Mouse (Mus musculus) cerebellum, adult 2 months (tissue): ENCODE data around the gene Hoxc5. TPM values are rescaled to one million over a fixed set of nuclear protein-coding genes. Genes with fewer than 3 reads are reported as not detected.

Experiments used
- DNase-seq, 2 experiments: peaks; one replicate each; pipeline ENCODE4 v3.0.0; 2021
- H3K27ac ChIP-seq: fragments of 200-500 bp; 2 replicates; pipeline ENCODE4 v1.5.1; 2012; ENCODE audit warnings: low read length, control low read depth, inconsistent platforms; ENCODE audit not compliant: insufficient read depth
- H3K27me3 ChIP-seq: fragments of 200-500 bp; 2 replicates; pipeline ENCODE4 v1.6.1; 2012; ENCODE audit warnings: inconsistent platforms, mild to moderate bottlenecking, low read length, moderate library complexity; ENCODE audit not compliant: control insufficient read depth, insufficient read depth
- H3K4me1 ChIP-seq: fragments of 200-500 bp; 2 replicates; pipeline ENCODE4 v1.6.1; 2011; ENCODE audit warnings: low read length; ENCODE audit not compliant: control insufficient read depth, insufficient read depth
- H3K4me3 ChIP-seq: fragments of 200-500 bp; replicated peaks from 2 replicates; pipeline ENCODE3; 2011; ENCODE audit warnings: mild to moderate bottlenecking, low read depth, low read length, control low read depth; ENCODE audit not compliant: insufficient read depth
- CTCF ChIP-seq: fragments of 200-500 bp; IDR thresholded peaks from 2 replicates; pipeline ENCODE4 v1.5.1; 2011; ENCODE audit warnings: low read depth, mild to moderate bottlenecking, control low read depth, low read length, moderate library complexity, borderline replicate concordance; ENCODE audit not compliant: insufficient read depth
- POLR2A ChIP-seq: fragments of 200-500 bp; IDR thresholded peaks from 2 replicates; pipeline ENCODE4 v1.6.1; 2011; ENCODE audit warnings: low read length, control low read depth, borderline replicate concordance; ENCODE audit not compliant: insufficient read depth
- WGBS: fragments of 180-500 bp; shearing (Covaris S2); methylation state at CpG from one replicate; pipeline ENCODE4 v1.1.7; 2018; 5-methylcytosine and 5-hydroxymethylcytosine counted together
- polyA plus RNA-seq: library from polyadenylated mRNA; depleted of rRNA; stranded (reverse); fragments of >200 nt; gene quantifications from 2 replicates; pipeline ENCODE4 v1.2.3, GENCODE M21; 2012

Hoxc5 gene
- polyA plus RNA-seq, 1 experiment = 2.2 TPM

DNA sequence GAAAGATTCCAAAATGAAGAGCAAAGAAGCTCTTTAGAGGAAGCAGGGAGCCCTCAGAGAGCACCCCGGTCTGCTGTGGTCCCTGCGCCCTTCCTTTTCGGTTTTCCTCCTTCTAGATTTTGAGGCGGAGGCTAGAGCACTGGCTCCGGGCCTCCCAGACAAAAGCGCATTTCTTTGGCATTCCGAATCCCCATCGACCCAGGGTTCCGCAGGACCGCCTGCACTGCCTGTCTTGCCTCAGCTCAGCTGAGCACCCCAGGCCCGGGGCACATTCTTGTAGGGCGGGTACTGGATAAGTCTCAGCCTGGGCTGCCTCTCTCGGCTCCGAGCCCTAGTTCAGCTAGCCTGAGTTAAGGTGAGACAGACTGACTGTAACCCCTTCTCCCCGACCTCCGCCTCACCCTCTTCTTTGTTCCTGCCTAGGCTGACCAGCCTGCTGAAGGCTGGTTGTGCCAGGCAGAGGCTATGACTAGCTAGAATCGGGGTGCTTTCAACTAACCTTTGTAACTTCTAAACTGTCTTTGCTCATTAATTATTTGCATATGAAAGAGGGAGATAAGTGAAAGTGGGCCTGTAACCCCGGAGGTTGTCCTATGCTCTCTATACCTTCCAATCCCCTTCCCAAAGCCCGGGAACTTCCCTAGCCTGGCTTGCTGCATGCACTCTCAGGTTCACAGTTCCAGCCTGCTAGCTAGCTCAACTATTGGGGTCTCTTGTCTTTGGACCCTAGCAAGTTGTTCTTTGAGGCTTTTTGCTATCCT lies 48.3 kb downstream of the Hoxc5 start:
- WGBS = 12% methylated on average over 19 of the region's 19 CpGs
- H3K27me3 ChIP-seq = peaks cover 12% of the 10 kb centered on the region; the same call in 1 of the 2 replicates
- no peaks in the 10 kb centered on the region for H3K4me1 ChIP-seq
- no peak overlapping the region for H3K4me3 ChIP-seq
- no peak for TF ChIP-seq POLR2A
- no peak for TF ChIP-seq CTCF
- DNase-seq = no peak
- no peak overlapping the region for H3K27ac ChIP-seq

DNA sequence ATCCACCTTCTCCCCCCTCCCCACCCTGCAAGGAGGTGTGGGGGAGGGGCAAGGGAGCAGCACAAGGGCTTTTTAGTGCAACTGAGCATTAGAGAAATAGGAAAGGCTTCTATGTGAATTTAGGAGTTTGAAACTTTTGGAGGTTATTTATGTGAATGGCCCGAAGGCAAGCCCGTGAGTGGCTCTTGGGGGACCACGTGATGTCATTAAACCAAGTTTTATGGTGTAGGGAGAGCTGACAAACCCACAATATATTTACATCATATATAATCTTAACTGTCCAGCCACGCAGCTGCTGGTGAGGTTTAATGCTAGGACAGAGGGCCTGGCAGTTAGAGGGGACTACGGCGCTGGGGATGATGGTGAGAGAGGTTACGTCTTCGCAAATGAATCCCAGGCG lies 51.4 kb downstream of the Hoxc5 start, which contains the start of gene Hoxc4:
Gene Hoxc4 (plus strand): TSS at position 299 of the 400 bp plus-strand sequence.
- Histone ChIP-seq H3K27me3 (peaks cover 4% of the 10 kb centered on the region; the same call in 1 of the 2 replicates), H3K27ac (no peak within 1 kb of the TSS), H3K4me3 (no peak within 1 kb of the TSS), H3K4me1 (no peaks in the 10 kb centered on the region)
- 23% methylated on average over 9 of the region's 9 CpGs for WGBS
- no peak for TF ChIP-seq CTCF
- TF ChIP-seq POLR2A = no peak
- no peak for DNase-seq

DNA sequence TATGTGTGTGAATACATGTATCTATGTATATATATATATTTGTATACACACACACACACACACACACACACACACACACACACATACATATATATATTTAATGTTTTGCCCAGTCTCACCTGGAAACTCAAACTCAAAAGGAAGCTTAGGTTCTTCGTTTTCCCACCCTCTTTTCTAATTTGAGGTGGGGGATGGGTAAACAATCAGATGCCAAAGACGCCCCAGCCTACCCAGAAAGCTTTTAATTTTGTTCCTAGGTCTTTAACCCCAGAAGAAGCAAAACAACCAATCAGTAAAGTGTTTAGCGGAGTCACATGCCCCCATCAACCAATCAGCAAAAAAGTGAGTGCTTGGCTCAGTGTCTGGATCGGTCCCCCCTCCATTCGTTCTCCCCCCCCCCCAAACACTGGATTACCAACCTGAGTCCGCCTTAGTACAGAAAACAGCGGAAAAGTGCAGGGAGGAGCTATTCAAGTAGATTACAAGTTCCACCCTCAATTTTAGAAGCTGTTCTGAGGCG lies 53.7 kb downstream of the Hoxc5 start:
- 4% methylated on average over 8 of the region's 8 CpGs for WGBS
- no peak for DNase-seq
- Histone ChIP-seq H3K27ac (no peak overlapping the region), H3K4me1 (no peaks in the 10 kb centered on the region), H3K27me3 (peaks cover 2% of the 10 kb centered on the region; the same call in 1 of the 2 replicates), H3K4me3 (no peak overlapping the region)
- TF ChIP-seq CTCF (no peak), POLR2A (no peak)

DNA sequence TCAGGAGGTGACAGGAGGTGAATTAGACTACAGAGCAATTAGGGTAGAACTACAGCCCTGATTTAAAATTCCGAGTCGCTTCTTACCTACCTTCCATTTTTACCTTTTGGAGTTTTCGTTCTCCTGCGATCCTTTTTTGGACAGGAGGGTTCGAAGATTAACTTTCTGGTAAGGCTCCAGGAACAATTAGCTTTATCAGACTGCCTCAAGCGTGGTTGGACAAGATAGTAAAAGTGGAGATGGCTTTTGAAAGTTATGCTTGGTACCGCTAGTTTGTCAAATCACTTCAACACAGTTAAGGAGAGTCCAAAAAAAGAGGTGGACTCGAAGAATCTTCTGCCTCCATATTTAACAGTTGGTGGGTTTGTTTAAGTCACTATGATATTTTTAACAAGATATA lies 54.3 kb downstream of the Hoxc5 start:
- Histone ChIP-seq H3K4me1 (no peaks in the 10 kb centered on the region), H3K4me3 (no peak overlapping the region), H3K27ac (no peak overlapping the region), H3K27me3 (peaks cover 5% of the 10 kb centered on the region; the same call in 1 of the 2 replicates)
- TF ChIP-seq POLR2A = no peak
- no peak for TF ChIP-seq CTCF
- no peak for DNase-seq
- 7% methylated on average over 8 of the region's 8 CpGs for WGBS

DNA sequence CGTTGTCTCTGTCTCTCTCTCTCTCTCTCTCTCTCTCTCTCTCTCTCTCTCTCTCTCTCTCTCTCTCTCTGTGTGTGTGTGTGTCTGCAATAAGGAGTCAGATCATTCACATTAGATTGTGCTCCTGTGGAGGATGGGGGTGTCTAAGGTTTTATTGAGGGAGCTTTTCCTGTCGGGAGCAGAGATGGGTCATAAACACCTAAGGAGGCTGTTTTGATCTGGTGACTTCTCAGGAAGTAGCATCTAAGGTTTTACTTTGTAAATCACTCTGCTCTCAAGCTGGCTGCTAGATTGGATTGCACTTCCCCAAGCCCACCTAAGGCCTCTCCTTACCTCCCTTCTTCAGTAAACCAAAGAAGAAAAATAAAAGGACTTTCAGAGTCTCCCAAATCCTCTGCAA lies 56.9 kb downstream of the Hoxc5 start:
- TF ChIP-seq POLR2A (no peak), CTCF (no peak)
- WGBS = 0% methylated on average over 2 of the region's 2 CpGs
- no peak overlapping the region for H3K27ac ChIP-seq
- H3K27me3 ChIP-seq = peaks cover 8% of the 10 kb centered on the region; the same call in 1 of the 2 replicates
- no peaks in the 10 kb centered on the region for H3K4me1 ChIP-seq
- no peak overlapping the region for H3K4me3 ChIP-seq
- no peak for DNase-seq

GRCm38 (mm10) chr15:103027266-103028235 lies 60.3 kb downstream of the Hoxc5 start:
- Histone ChIP-seq H3K27me3 (peaks cover 8% of the 10 kb centered on the region; the same call in 1 of the 2 replicates), H3K27ac (no peak overlapping the region)

DNA sequence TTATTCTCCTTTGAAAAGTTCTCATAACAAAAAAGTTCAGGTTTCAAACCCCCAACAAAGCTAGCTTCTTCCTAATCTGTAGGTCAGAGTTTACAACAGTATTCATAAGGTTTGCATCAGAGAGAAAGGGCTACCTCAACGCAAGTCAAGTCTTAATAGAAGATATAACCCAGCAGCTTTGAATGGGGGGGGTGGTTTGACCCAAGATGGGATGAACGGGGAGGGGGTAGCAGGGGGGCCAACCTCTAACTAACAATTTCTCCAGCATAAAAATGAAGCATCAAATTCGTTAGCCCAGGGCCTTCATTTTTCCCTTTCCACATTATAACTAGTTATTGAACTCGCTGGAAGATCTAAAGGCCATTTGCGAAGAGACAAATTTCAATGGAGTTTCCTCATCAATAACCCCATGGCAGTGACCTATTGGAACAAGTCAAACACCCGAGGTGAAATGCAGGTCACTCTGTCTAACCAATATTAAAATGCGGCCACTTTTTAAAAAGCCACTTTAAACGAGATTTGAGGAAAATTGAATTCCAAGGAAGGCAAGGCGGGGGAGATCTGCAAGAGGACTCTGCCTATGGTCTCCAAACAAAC lies 61.8 kb downstream of the Hoxc5 start:
- Histone ChIP-seq H3K4me3 (no peak overlapping the region), H3K27ac (no peak overlapping the region), H3K4me1 (no peaks in the 10 kb centered on the region), H3K27me3 (peaks cover 8% of the 10 kb centered on the region; the same call in 1 of the 2 replicates)
- no peak for DNase-seq
- 14% methylated on average over 9 of the region's 9 CpGs for WGBS
- TF ChIP-seq CTCF (no peak), POLR2A (no peak)

More at GRCm38 (mm10) chr15:103027266-103028235, 60.3 kb downstream of the Hoxc5 start:
- TF ChIP-seq CTCF = no peak
- TF ChIP-seq POLR2A = no peak
- H3K4me3 ChIP-seq = no peak overlapping the region
- 1% methylated on average over 43 of the region's 43 CpGs for WGBS
- no peaks in the 10 kb centered on the region for H3K4me1 ChIP-seq
- no peak for DNase-seq
